Mouse (Mus musculus) hindbrain, embryonic 13.5 days (tissue): Measurements from ENCODE around the gene Mlec. TPM values are rescaled to one million over a fixed set of nuclear protein-coding genes. Genes with fewer than 3 reads are reported as not detected.

Experiments
- ATAC-seq: fragments of 200-750 bp; cut with Nextera tagmentation; 2 replicates; pipeline ENCODE4 v1.8.0; 2017; ENCODE audit warnings: moderate TSS enrichment; ENCODE audit not compliant: low FRiP score
- H3K27ac ChIP-seq: fragments of 300-500 bp; sonication (generic); 2 replicates; pipeline ENCODE4 v1.5.1; 2015; ENCODE audit warnings: inconsistent platforms, mild to moderate bottlenecking, moderate library complexity
- H3K27me3 ChIP-seq: fragments of 300-500 bp; sonication (generic); 2 replicates; pipeline ENCODE4 v1.6.1; 2015; ENCODE audit warnings: mild to moderate bottlenecking, inconsistent platforms
- H3K36me3 ChIP-seq: fragments of 300-500 bp; sonication (generic); 2 replicates; pipeline ENCODE4 v1.6.1; 2015; ENCODE audit warnings: mild to moderate bottlenecking, inconsistent platforms
- H3K4me1 ChIP-seq: fragments of 300-500 bp; sonication (generic); replicated peaks from 2 replicates; pipeline ENCODE4 v1.6.1; 2015; ENCODE audit warnings: inconsistent platforms
- H3K4me2 ChIP-seq: fragments of 300-500 bp; sonication (generic); 2 replicates; pipeline ENCODE4 v1.6.1; 2015; ENCODE audit warnings: inconsistent platforms, mild to moderate bottlenecking, moderate library complexity
- H3K4me3 ChIP-seq: fragments of 300-500 bp; sonication (generic); 2 replicates; pipeline ENCODE4 v1.5.1; 2015; ENCODE audit warnings: mild to moderate bottlenecking, inconsistent platforms
- H3K9ac ChIP-seq: fragments of 300-500 bp; sonication (generic); 2 replicates; pipeline ENCODE4 v1.6.1; 2015; ENCODE audit warnings: mild to moderate bottlenecking, inconsistent platforms
- H3K9me3 ChIP-seq: fragments of 300-500 bp; sonication (generic); 2 replicates; pipeline ENCODE4 v1.6.1; 2016; ENCODE audit warnings: inconsistent platforms
- WGBS: fragments of 180-500 bp; shearing (Covaris S2); methylation state at CpG from one replicate; pipeline ENCODE4 v1.1.7; 2015; 5-methylcytosine and 5-hydroxymethylcytosine counted together
- polyA plus RNA-seq: library from polyadenylated mRNA; unstranded; fragments of >200 nt; fragmentation: Nextera tagmentation; extraction: Ambion mirVana; gene quantifications from 2 replicates; pipeline ENCODE4 v1.2.1, GENCODE M21; 2015

The Mlec gene
- polyA plus RNA-seq, 1 experiment from 2014 or later: 27.2 TPM

GRCm38 (mm10) chr5:115145976-115146746, 11.8 kb downstream of the Mlec start:
- Histone ChIP-seq H3K4me1 (no peaks in the 10 kb centered on the region), H3K4me2 (no peak overlapping the region), H3K36me3 (peaks cover 73% of the 10 kb centered on the region), H3K27me3 (no peaks in the 10 kb centered on the region), H3K27ac (no peak overlapping the region), H3K9me3 (no peaks in the 10 kb centered on the region), H3K9ac (no peak overlapping the region), H3K4me3 (no peak overlapping the region)
- WGBS: 89% methylated on average over 6 of the region's 6 CpGs
- no peak for ATAC-seq

DNA sequence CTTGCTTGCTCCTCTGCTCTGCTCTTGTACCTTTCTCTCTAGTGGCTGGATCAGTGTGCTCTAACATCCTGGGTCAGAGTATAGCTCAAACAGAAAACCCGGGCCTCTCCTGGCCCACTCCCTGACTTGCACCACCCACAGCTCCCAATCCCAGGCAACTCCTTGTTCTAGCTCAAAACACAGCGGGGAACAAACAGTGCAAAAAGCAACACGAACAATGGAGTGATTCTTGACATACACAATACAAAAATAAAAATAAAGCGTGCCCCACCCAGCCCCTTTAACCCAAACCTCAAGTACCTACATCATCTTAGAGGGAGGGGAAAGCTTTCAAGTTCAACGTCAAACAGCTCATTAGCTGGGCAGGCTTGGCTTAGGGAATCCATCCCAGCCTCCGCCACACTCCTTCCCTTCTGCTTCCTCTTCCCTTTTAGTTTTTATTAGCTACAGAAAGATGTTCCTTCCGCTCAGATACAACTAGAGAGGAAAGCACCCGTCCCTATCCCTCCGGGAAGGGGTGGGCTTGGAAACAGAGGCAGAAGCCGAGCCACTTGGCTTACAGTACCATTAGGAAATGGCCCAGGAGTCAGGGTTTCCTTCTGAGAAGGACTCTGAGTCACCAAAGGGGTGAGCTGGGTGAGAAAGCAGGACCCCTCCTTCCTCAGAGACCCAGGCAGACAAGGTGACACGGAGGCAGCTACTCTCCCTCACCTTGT, 12.6 kb downstream of the Mlec start:
- Histone ChIP-seq H3K27ac (no peak overlapping the region; the same call in 1 of the 2 replicates), H3K27me3 (no peaks in the 10 kb centered on the region), H3K9me3 (no peaks in the 10 kb centered on the region), H3K4me3 (no peak overlapping the region), H3K4me1 (no peaks in the 10 kb centered on the region), H3K36me3 (peaks cover 65% of the 10 kb centered on the region), H3K4me2 (no peak overlapping the region), H3K9ac (peak overlapping the region; percentile 2; the same call in 1 of the 2 replicates)
- ATAC-seq: no peak
- WGBS: 74% methylated on average over 11 of the region's 11 CpGs

GRCm38 (mm10) chr5:115144471-115144870, 13.5 kb downstream of the Mlec start:
- no peak for ATAC-seq
- no peaks in the 10 kb centered on the region for H3K9me3 ChIP-seq
- H3K4me1 ChIP-seq: no peaks in the 10 kb centered on the region
- H3K4me3 ChIP-seq: no peak overlapping the region
- 0 out of 2 replicates have a peak overlapping the region, but pooled peaks have one; percentile 2 for H3K9ac ChIP-seq
- no peak overlapping the region for H3K27ac ChIP-seq
- peaks cover 56% of the 10 kb centered on the region for H3K36me3 ChIP-seq
- no peaks in the 10 kb centered on the region for H3K27me3 ChIP-seq
- no peak overlapping the region for H3K4me2 ChIP-seq
- 74% methylated on average over 6 of the region's 6 CpGs for WGBS

DNA sequence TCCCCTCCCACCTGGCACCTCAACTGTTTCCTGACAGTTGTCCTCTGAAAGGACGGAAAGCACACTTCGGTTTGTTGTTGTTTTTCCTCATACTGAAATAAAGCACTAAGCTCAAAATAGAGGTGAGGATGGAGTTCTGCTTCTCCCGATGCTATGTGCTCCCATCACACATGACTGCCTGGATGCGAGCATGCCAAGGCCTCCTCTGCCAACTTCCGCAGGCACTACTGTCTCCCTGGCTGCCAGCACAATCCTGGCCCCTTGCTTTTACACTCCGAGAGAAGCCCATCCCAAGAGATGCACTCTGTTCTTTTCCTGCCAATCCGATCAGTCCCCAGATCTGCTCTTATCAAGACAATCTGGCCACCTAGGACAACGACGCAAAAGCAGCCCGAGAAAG, 14.4 kb downstream of the Mlec start:
- Histone ChIP-seq H3K4me2 (no peak overlapping the region), H3K27me3 (no peaks in the 10 kb centered on the region), H3K9ac (no peak overlapping the region), H3K9me3 (no peaks in the 10 kb centered on the region), H3K4me3 (no peak overlapping the region), H3K27ac (0 out of 2 replicates have a peak overlapping the region, but pooled peaks have one; percentile 13), H3K36me3 (peaks cover 48% of the 10 kb centered on the region), H3K4me1 (no peaks in the 10 kb centered on the region)
- ATAC-seq: no peak
- 82% methylated on average over 10 of the region's 10 CpGs for WGBS

GRCm38 (mm10) chr5:115142166-115142697, 15.7 kb downstream of the Mlec start:
- Histone ChIP-seq H3K36me3 (peaks cover 35% of the 10 kb centered on the region), H3K4me2 (no peak overlapping the region), H3K27me3 (no peaks in the 10 kb centered on the region), H3K4me3 (no peak overlapping the region), H3K9ac (no peak overlapping the region), H3K4me1 (no peaks in the 10 kb centered on the region), H3K27ac (no peak overlapping the region), H3K9me3 (no peaks in the 10 kb centered on the region)
- ATAC-seq: no peak
- WGBS: 88% methylated on average over 9 of the region's 9 CpGs

DNA sequence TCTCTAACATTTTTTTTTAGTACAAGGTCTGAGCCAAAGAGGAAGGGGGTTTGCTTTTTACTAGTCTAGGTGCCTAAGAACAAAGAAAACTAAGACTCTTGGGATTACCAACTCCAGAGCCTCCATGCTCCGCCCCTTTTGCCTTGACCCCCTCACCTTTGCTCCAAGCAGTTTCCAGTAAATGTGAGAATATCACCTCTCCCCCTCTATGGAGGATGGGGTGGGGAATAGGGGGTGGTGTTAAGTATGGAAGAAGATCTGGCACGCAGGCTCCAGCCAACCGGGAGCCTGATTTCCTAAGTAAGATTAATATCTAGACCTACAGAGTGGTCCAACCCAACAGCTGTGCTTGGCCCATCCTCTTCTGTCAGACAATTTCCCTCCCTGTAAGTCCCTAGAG, 17.3 kb downstream of the Mlec start:
- Histone ChIP-seq H3K36me3 (peaks cover 20% of the 10 kb centered on the region), H3K9me3 (no peaks in the 10 kb centered on the region), H3K27me3 (no peaks in the 10 kb centered on the region), H3K9ac (no peak overlapping the region), H3K27ac (no peak overlapping the region), H3K4me3 (no peak overlapping the region), H3K4me1 (no peaks in the 10 kb centered on the region), H3K4me2 (no peak overlapping the region)
- no peak for ATAC-seq
- WGBS: 79% methylated on average over 3 of the region's 3 CpGs

- Histone ChIP-seq H3K27me3 (no peaks in the 10 kb centered on the region), H3K27ac (no peak overlapping the region), H3K4me3 (no peak overlapping the region), H3K36me3 (peaks cover 4% of the 10 kb centered on the region), H3K9me3 (no peaks in the 10 kb centered on the region), H3K4me2 (no peak overlapping the region), H3K9ac (no peak overlapping the region), H3K4me1 (peaks cover 1% of the 10 kb centered on the region)
- WGBS: 74% methylated on average over 4 of the region's 4 CpGs
- ATAC-seq: no peak
These were observed 18.9 kb downstream of the Mlec start for GRCm38 (mm10) chr5:115139124-115139523.

DNA sequence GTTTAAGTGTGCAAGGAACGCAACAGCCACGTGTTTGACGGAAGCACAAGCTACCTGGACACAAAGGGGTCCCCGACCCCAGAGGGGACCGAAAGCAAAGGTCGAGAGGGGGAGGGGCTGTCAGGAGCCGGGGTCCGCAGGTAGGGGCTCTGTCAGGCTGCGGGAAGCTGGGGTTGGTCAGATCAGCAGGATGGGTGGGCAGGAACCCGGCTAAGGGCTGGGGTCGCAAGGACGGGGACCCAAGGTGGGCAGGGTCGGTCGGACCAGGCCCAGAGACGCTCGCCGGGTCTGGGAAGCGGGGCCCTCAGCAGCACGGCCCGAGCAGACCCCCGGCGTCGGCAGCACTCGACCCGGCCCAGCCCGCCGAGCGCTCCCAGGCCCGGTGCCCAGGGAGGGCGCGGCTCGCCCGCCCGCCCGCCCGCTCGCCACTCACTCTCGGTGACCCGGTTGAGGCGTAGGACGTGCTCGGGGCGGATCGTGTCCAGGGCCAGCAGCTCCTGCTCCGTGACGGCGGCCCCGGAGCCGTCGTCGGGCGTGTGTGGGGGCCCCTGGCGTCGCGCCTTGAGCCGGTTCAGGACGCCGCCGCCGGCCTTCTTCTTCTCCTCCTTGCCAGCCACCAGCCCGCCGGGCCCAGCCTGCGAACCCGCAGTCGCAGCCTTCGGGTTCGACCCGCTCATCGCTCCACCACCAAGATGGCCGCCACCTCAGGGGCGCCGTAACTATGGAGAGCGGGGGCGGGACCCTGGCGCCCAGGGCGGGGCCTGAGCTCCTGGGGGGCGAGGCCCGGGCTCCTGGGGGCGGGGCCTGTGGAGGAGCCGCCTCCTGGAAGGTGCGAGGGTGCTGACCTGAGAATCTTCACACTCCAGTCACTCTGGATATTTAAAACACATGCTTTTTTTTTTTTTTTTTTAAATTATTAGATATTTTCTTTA, 23.5 kb downstream of the Mlec start, which contains the start of gene Unc119b:
Gene Unc119b, minus strand, starts transcription at position 742 of the 932 bp plus-strand sequence.
- Histone ChIP-seq H3K4me1 (peaks cover 33% of the 10 kb centered on the region), H3K4me3 (peak within 1 kb of the TSS; percentile 89)

GRCm38 (mm10) chr5:115133358-115134066, 24.5 kb downstream of the Mlec start:
- WGBS: 60% methylated on average over 6 of the region's 6 CpGs

More for the DNA sequence above, 23.5 kb downstream of the Mlec start, which contains the start of gene Unc119b:
- H3K9ac ChIP-seq: peak within 1 kb of the TSS; percentile 92
- peaks cover 9% of the 10 kb centered on the region for H3K36me3 ChIP-seq
- no peaks in the 10 kb centered on the region for H3K9me3 ChIP-seq
- peak; percentile 93 for ATAC-seq
- H3K27me3 ChIP-seq: no peaks in the 10 kb centered on the region
- peak within 1 kb of the TSS; percentile 87 for H3K4me2 ChIP-seq
- H3K27ac ChIP-seq: peak within 1 kb of the TSS; percentile 68
- under 1% methylated on average over 70 of the region's 81 CpGs for WGBS

DNA sequence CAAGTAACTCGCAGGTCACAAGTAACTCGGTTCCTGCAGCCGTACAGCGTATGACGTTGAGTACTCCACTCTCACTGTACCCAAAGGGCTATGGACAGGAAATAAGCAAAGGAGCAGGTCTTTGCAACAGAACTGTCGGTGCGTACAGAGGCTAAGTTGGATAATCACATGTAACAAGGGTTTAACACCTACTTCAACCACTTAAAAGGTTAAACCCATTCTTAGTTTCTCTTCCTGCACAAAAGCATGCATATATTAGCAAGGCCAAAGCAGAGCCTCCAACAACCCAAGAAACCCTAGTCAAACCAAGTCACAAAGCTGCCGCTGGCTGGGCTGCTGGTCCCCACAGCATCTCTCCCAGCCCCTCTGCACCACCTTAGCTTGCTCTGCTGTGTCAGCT, 25.5 kb downstream of the Mlec start:
- Histone ChIP-seq H3K27me3 (no peaks in the 10 kb centered on the region), H3K9me3 (no peaks in the 10 kb centered on the region), H3K4me2 (peak overlapping the region; percentile 87), H3K4me3 (0 out of 2 replicates have a peak overlapping the region, but pooled peaks have one; percentile 89), H3K9ac (peak overlapping the region; percentile 92), H3K27ac (no peak overlapping the region), H3K36me3 (peaks cover 29% of the 10 kb centered on the region), H3K4me1 (peaks cover 33% of the 10 kb centered on the region)
- 93% methylated on average over 8 of the region's 8 CpGs for WGBS
- ATAC-seq: no peak

More at GRCm38 (mm10) chr5:115133358-115134066, 24.5 kb downstream of the Mlec start:
- Histone ChIP-seq H3K4me1 (peaks cover 33% of the 10 kb centered on the region), H3K27me3 (no peaks in the 10 kb centered on the region), H3K9ac (peak overlapping the region; percentile 92), H3K27ac (no peak overlapping the region), H3K36me3 (peaks cover 18% of the 10 kb centered on the region), H3K4me2 (peak overlapping the region; percentile 87), H3K9me3 (no peaks in the 10 kb centered on the region), H3K4me3 (peak overlapping the region; percentile 89)
- ATAC-seq: no peak

DNA sequence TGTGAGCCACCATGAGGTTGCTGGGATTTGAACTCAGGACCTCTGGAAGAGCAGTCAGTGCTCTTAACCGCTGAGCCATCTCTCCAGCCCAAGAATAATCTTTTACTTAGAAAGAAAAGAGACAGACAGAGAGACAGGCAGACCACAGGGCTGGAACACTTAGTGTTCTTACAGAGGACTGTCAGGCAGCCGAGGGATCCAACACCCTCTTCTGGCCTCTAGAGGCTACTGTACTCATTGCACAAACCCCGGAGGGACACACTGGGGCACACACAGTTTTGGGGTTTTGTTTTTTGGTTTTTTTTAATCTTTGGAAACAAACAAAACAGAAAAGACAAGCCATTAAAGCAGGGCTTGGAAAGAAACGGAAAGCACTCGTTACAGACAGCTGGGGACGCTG, 28.7 kb downstream of the Mlec start:
- no peak overlapping the region for H3K4me2 ChIP-seq
- H3K9me3 ChIP-seq: no peaks in the 10 kb centered on the region
- H3K36me3 ChIP-seq: peaks cover 53% of the 10 kb centered on the region
- no peak overlapping the region for H3K27ac ChIP-seq
- no peaks in the 10 kb centered on the region for H3K27me3 ChIP-seq
- no peak overlapping the region for H3K4me3 ChIP-seq
- WGBS: 89% methylated on average over 6 of the region's 6 CpGs
- H3K9ac ChIP-seq: no peak overlapping the region
- no peak for ATAC-seq
- H3K4me1 ChIP-seq: peaks cover 52% of the 10 kb centered on the region
